Mouse (Mus musculus): ENCODE results near the gene Nfya.

Gene Nfya

GRCm38 (mm10) chr17:48409380-48410298, at the start of gene Nfya, which contains the start of gene Oard1:
Gene Nfya (minus strand): TSS chr17:48409906.
Gene Oard1 (plus strand): TSS chr17:48410014.
- DNase-seq (ENCODE audit: low read depth, low spot score): peak; percentile 100

GRCm38 (mm10) chr17:48457971-48458653, 48.4 kb upstream of the Nfya start:
- no peak for DNase-seq (ENCODE audit: low read depth, low spot score)

- no peak for DNase-seq (ENCODE audit: low read depth, low spot score)
These were observed 46.2 kb upstream of the Nfya start for GRCm38 (mm10) chr17:48455955-48456354.

- no peak for DNase-seq (ENCODE audit: low read depth, low spot score)
These were observed 45.0 kb upstream of the Nfya start, which contains the start of gene Unc5cl for GRCm38 (mm10) chr17:48454688-48455087. Gene Unc5cl (plus strand): TSS chr17:48454901.

GRCm38 (mm10) chr17:48454190-48454589, 44.5 kb upstream of the Nfya start:
- no peak for DNase-seq (ENCODE audit: low read depth, low spot score)

GRCm38 (mm10) chr17:48453489-48453888, 43.8 kb upstream of the Nfya start:
- no peak for DNase-seq (ENCODE audit: low read depth, low spot score)

GRCm38 (mm10) chr17:48451753-48452444, 42.2 kb upstream of the Nfya start:
- no peak for DNase-seq (ENCODE audit: low read depth, low spot score)

GRCm38 (mm10) chr17:48451353-48451675, 41.6 kb upstream of the Nfya start, which contains the start of gene Tspo2:
Gene Tspo2 (minus strand): TSS chr17:48451522.
- no peak for DNase-seq (ENCODE audit: low read depth, low spot score)

GRCm38 (mm10) chr17:48450666-48451352, 41.1 kb upstream of the Nfya start:
- no peak for DNase-seq (ENCODE audit: low read depth, low spot score)

- no peak for DNase-seq (ENCODE audit: low read depth, low spot score)
These were observed 38.0 kb upstream of the Nfya start for GRCm38 (mm10) chr17:48447675-48448074.

GRCm38 (mm10) chr17:48443542-48444145, 33.9 kb upstream of the Nfya start:
- no peak for DNase-seq (ENCODE audit: low read depth, low spot score)

GRCm38 (mm10) chr17:48442745-48443457, 33.2 kb upstream of the Nfya start:
- no peak for DNase-seq (ENCODE audit: low read depth, low spot score)

- peak; percentile 59 for DNase-seq (ENCODE audit: low read depth, low spot score)
These were observed 27.8 kb upstream of the Nfya start for GRCm38 (mm10) chr17:48437421-48437911.

GRCm38 (mm10) chr17:48436487-48436886, 26.8 kb upstream of the Nfya start:
- peak; percentile 82 for DNase-seq (ENCODE audit: low read depth, low spot score)

- DNase-seq (ENCODE audit: low read depth, low spot score): no peak
These were observed 24.8 kb upstream of the Nfya start for GRCm38 (mm10) chr17:48434479-48434878.

GRCm38 (mm10) chr17:48433689-48434330, 24.1 kb upstream of the Nfya start:
- no peak for DNase-seq (ENCODE audit: low read depth, low spot score)

GRCm38 (mm10) chr17:48433006-48433655, 23.4 kb upstream of the Nfya start:
- no peak for DNase-seq (ENCODE audit: low read depth, low spot score)

- DNase-seq (ENCODE audit: low read depth, low spot score): peak; percentile 91
These were observed 22.7 kb upstream of the Nfya start, which contains the start of gene Apobec2 for GRCm38 (mm10) chr17:48432158-48432980. Gene Apobec2 (minus strand): TSS chr17:48432930.
